Mouse (Mus musculus) myocyte (in vitro differentiated cells): ENCODE data around the gene Nkx2-3.

Experiments used
- E2F4 ChIP-seq: IDR thresholded peaks from one replicate; pipeline ENCODE4 v1.6.1; 2011; ENCODE audit warnings: mild to moderate bottlenecking, control low read depth, moderate library complexity; ENCODE audit not compliant: insufficient read depth
- MAX ChIP-seq: IDR thresholded peaks from one replicate; pipeline ENCODE4 v1.6.1; 2011; ENCODE audit warnings: low read depth, mild to moderate bottlenecking, control low read depth
- MYOD1 ChIP-seq, 3 experiments: IDR thresholded peaks; one replicate each; pipeline ENCODE4 v1.6.1; 2011; ENCODE audit warnings: control low read depth in 2 of 3, low read depth in 2 of 3, mild to moderate bottlenecking in 2 of 3, moderate library complexity in 1 of 3; ENCODE audit not compliant: insufficient read length in 2 of 3, control insufficient read depth in 1 of 3
- MYOG ChIP-seq, 3 experiments: IDR thresholded peaks; one replicate each; pipeline ENCODE4 v1.6.1; 2011; ENCODE audit warnings: control low read depth in 2 of 3, low read depth in 2 of 3, mild to moderate bottlenecking in 2 of 3; ENCODE audit not compliant: insufficient read length in 2 of 3, control insufficient read depth in 1 of 3, insufficient read depth in 1 of 3
- POLR2A ChIP-seq: IDR thresholded peaks from one replicate; pipeline ENCODE4 v1.6.1; 2011; ENCODE audit warnings: low read depth, mild to moderate bottlenecking, control low read depth, moderate library complexity; ENCODE audit not compliant: insufficient read length
- POLR2AphosphoS2 ChIP-seq: IDR thresholded peaks from one replicate; pipeline ENCODE4 v1.6.1; 2011; ENCODE audit warnings: low read depth, control low read depth; ENCODE audit not compliant: insufficient read length
- REST ChIP-seq: IDR thresholded peaks from one replicate; pipeline ENCODE4 v1.6.1; 2011; ENCODE audit warnings: mild to moderate bottlenecking, control low read depth, moderate library complexity; ENCODE audit not compliant: insufficient read depth, insufficient read length
- SRF ChIP-seq: IDR thresholded peaks from one replicate; pipeline ENCODE4 v1.6.1; 2011; ENCODE audit warnings: low read depth; ENCODE audit not compliant: control insufficient read depth, insufficient read length
- TCF12 ChIP-seq: IDR thresholded peaks from one replicate; pipeline ENCODE4 v1.6.1; 2011; ENCODE audit warnings: mild to moderate bottlenecking, control low read depth; ENCODE audit not compliant: poor library complexity, insufficient read depth, severe bottlenecking
- TCF3 ChIP-seq: IDR thresholded peaks from one replicate; pipeline ENCODE4 v1.6.1; 2011; ENCODE audit warnings: low read depth, control low read depth; ENCODE audit not compliant: insufficient read length
- USF1 ChIP-seq: IDR thresholded peaks from one replicate; pipeline ENCODE4 v1.6.1; 2011; ENCODE audit warnings: low read depth, mild to moderate bottlenecking, control low read depth, moderate library complexity

GRCm38 (mm10) chr19:43608711-43609457 lies 3.2 kb upstream of the Nkx2-3 start:
- TF ChIP-seq MYOG (IDR thresholded peaks at IDR 0.05; ENCODE audit: control insufficient read depth in 1 of 3, insufficient read depth in 1 of 3, insufficient read length in 2 of 3, low read depth in 2 of 3) (no peak), TCF3 (no peak), POLR2AphosphoS2 (no peak), POLR2A (no peak), USF1 (no peak), MYOD1 (IDR thresholded peaks at IDR 0.05; ENCODE audit: control insufficient read depth in 1 of 3, insufficient read length in 2 of 3, low read depth in 2 of 3) (no peak), REST (no peak), MAX (no peak), E2F4 (no peak), TCF12 (no peak), SRF (no peak)
